Mouse (Mus musculus) small intestine, adult 2 months (tissue): ENCODE data around the gene Rhbdl1. TPM values are rescaled to one million over a fixed set of nuclear protein-coding genes. Genes with fewer than 3 reads are reported as not detected.

ENCODE experiments used
- H3K27ac ChIP-seq: fragments of 200-500 bp; 2 replicates; pipeline ENCODE4 v1.5.1; 2012; ENCODE audit warnings: low read depth, low read length, control low read depth, inconsistent platforms; ENCODE audit not compliant: insufficient read depth
- H3K27me3 ChIP-seq: fragments of 200-500 bp; 2 replicates; pipeline ENCODE4 v1.6.1; 2012; ENCODE audit warnings: mild to moderate bottlenecking, moderate library complexity, low read length, inconsistent platforms; ENCODE audit not compliant: control insufficient read depth, insufficient read depth
- H3K36me3 ChIP-seq: fragments of 200-500 bp; 2 replicates; pipeline ENCODE4 v1.6.1; 2012; ENCODE audit warnings: mild to moderate bottlenecking, low read length, control low read depth, inconsistent platforms; ENCODE audit not compliant: control insufficient read depth, insufficient read depth
- H3K4me1 ChIP-seq: fragments of 200-500 bp; 2 replicates; pipeline ENCODE4 v1.6.1; 2012; ENCODE audit warnings: low read length, inconsistent platforms, mixed read lengths; ENCODE audit not compliant: control insufficient read depth, insufficient read depth, insufficient read length
- H3K4me3 ChIP-seq: fragments of 200-500 bp; 2 replicates; pipeline ENCODE4 v1.5.1; 2012; ENCODE audit warnings: low read depth, mild to moderate bottlenecking, control low read depth, inconsistent platforms, low read length, moderate library complexity
- CTCF ChIP-seq: fragments of 200-500 bp; IDR thresholded peaks from 2 replicates; pipeline ENCODE4 v1.5.1; 2012; ENCODE audit warnings: low read depth, mild to moderate bottlenecking, control low read depth, inconsistent platforms, low read length, moderate library complexity, mixed read lengths; ENCODE audit not compliant: insufficient replicate concordance, insufficient read length; ENCODE audit errors: extremely low read depth
- POLR2A ChIP-seq: fragments of 200-500 bp; IDR thresholded peaks from 2 replicates; pipeline ENCODE4 v1.6.1; 2012; ENCODE audit warnings: low read depth, mild to moderate bottlenecking, control low read depth, inconsistent platforms, low read length, moderate library complexity
- WGBS: fragments of 180-500 bp; shearing (Covaris S2); methylation state at CpG from one replicate; pipeline ENCODE4 v1.1.7; 2018; 5-methylcytosine and 5-hydroxymethylcytosine counted together
- polyA plus RNA-seq: library from polyadenylated mRNA; depleted of rRNA; stranded (reverse); fragments of >200 nt; gene quantifications from 2 replicates; pipeline ENCODE4 v1.2.3, GENCODE M21; 2012

Gene Rhbdl1
- polyA plus RNA-seq, 1 experiment, result 10.6 TPM

DNA sequence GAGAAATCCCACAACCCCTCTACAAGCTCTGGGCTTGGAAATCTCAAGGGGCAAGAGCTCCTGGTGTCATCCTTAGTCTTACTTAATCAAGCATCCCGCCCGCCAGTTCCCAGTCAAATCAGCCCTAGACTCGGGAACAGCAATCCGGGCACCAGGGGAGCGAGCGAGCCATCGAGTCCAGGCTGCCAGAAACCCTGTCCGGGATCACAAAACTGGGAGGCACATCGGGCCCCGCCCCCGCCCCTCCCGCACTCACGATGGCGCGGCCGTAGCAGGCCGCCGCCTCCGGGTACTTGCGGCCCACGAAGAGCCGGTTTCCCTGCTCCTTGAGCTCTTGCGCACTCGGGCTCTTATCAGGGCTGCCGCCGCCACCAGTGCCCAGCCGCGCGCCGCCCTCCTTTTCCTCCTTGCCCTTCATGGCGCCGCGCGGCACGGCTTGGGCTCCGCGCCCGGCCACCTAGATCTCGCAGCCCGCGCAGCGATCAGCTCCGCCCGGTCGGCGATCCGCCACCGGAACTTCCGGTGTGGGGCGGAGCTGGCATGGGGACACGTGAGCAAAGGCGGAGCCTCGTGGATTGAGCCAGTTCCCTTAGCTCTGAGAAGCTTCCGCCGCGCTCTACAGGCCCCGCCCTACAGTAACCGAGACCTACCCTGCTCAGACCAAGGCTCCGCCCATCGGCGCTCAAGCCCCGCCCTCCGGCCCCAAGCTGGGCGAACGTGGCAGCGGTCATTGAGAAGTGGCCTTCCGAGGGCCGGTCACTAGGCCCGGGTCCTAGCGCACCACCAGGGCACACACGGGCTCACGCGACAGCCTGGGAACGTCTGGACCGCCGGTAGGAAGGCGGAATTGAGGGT, 4.4 kb downstream of the Rhbdl1 start:
- Histone ChIP-seq H3K27ac (peak overlapping the region; percentile 99), H3K36me3 (peaks cover 13% of the 10 kb centered on the region), H3K4me1 (peaks cover 54% of the 10 kb centered on the region), H3K27me3 (no peaks in the 10 kb centered on the region), H3K4me3 (peak overlapping the region; percentile 83)
- under 1% methylated on average over 77 of the region's 77 CpGs for WGBS
- TF ChIP-seq CTCF, result no peak
- TF ChIP-seq POLR2A, result peak; percentile 63

DNA sequence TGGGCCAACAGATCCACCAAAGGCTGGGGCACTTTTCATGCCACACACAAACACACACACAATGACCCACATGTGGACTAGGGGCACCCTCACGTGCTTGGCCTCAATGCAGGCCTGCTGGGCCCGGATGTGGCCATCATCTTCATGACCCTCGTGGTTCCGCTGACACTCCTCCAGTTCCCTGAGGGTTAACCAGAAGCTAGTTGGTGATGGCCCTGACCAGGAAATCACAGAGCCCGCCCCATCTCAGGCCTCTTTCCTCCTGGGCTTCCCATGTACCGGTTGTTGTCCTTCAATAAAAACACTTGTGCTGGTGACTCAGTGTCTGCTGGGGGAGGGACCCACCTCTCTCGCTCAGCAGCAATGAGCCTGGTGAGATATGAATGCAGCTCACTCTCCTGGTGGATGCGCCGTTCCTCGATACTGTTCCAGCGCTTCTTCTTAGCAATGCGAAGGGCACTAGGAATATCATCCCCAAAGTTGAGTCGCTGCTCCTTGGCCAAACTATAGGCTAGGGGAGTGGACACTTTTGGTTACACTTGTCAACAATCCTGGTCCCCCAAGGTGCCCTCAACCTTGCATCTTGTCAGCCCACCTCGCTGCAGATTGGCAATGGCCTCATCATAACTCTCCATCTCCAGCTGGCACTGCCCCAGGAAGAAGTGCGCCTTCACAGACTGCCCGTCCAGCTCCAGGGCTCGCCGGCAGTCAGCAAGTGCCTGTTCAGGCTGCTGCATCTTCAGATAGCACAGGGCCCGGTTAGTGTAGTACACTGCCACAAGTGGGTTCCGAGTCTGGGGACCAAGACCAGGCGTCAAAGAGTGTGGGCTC, 5.4 kb downstream of the Rhbdl1 start:
- H3K4me1 ChIP-seq, result peaks cover 50% of the 10 kb centered on the region
- TF ChIP-seq POLR2A, result no peak
- TF ChIP-seq CTCF, result no peak
- H3K27me3 ChIP-seq, result no peaks in the 10 kb centered on the region
- H3K36me3 ChIP-seq, result peaks cover 15% of the 10 kb centered on the region
- 22% methylated on average over 21 of the region's 21 CpGs for WGBS
- H3K4me3 ChIP-seq, result peak overlapping the region; percentile 83
- peak overlapping the region; percentile 73 for H3K27ac ChIP-seq

GRCm38 (mm10) chr17:25830806-25831431, 6.2 kb downstream of the Rhbdl1 start:
- TF ChIP-seq POLR2A, result no peak
- TF ChIP-seq CTCF, result no peak
- WGBS, result 81% methylated on average over 14 of the region's 14 CpGs
- Histone ChIP-seq H3K4me3 (no peak overlapping the region), H3K36me3 (peaks cover 21% of the 10 kb centered on the region), H3K4me1 (peaks cover 43% of the 10 kb centered on the region), H3K27me3 (no peaks in the 10 kb centered on the region), H3K27ac (no peak overlapping the region)

- H3K36me3 ChIP-seq, result peaks cover 24% of the 10 kb centered on the region
- WGBS, result 70% methylated on average over 4 of the region's 4 CpGs
- H3K4me3 ChIP-seq, result no peak overlapping the region
- no peak for TF ChIP-seq CTCF
- TF ChIP-seq POLR2A, result no peak
- H3K27me3 ChIP-seq, result no peaks in the 10 kb centered on the region
- no peak overlapping the region for H3K27ac ChIP-seq
- H3K4me1 ChIP-seq, result peaks cover 37% of the 10 kb centered on the region
These were observed 6.8 kb downstream of the Rhbdl1 start for GRCm38 (mm10) chr17:25830200-25830753.

DNA sequence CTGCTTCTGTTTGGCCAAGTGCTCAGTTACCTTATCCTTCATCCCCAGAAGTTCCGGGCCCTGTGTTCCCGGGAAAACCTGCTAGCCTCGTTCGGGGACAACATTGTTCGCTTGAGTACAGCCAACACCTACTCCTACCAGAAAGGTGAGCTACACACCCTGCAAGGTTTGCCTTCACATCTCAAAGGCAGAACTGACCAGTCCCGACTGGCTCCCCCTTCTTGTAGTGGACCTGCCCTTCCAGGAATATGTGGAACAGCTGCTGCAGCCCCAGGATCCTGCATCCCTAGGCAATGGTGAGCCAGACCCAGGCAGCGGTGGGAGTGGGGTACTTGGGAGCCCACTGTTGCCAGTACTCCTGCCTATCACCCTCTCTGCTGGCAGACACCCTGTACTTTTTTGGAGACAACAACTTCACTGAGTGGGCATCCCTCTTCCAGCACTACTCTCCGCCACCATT, 7.5 kb downstream of the Rhbdl1 start:
- H3K27ac ChIP-seq, result peak overlapping the region; percentile 60
- peak overlapping the region; percentile 63 for H3K4me3 ChIP-seq
- 26% methylated on average over 8 of the region's 8 CpGs for WGBS

DNA sequence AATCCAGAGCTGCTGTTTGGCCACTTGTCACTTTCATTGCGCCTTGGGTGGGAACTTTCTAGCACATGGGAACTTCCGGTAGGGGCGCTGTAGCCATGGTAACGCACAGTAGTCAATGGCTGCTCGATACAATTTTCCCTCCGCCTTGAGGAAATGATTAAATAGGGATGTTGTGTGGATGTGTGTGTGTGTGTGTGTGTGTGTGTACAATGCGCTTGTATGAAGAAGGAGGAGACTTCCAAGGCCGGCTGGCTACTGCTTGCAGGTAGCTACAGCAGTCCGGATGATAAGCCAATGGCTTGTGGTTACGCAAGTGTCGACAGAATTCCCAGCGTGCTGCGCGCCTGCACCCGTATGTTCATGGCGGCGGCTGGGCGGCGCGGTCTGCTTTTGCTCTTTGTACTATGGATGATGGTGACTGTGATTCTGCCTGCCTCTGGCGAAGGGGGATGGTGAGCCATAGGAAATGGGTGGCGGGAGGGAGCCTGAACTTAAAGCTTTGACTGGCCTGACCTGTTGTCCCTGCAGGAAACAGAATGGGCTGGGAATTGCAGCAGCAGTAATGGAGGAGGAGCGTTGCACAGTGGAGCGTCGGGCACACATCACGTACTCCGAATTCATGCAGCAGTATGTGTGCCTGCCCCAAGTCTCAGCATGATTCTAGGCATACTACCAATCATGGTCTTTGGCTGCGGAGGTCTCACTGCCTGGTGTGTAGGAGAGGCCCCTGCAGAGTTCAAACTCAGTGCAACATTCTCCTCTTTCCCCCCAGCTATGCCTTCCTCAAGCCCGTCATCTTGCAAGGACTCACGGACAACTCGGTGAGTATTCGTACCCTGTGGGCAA, 8.2 kb downstream of the Rhbdl1 start, which contains the start of gene Jmjd8:
TSS of gene Jmjd8 (plus strand) at position 156 of the 846 bp plus-strand sequence.
- under 1% methylated on average over 32 of the region's 32 CpGs for WGBS
- TF ChIP-seq POLR2A (no peak), CTCF (peak; percentile 56; the same call in 1 of the 2 replicates)
- peaks cover 33% of the 10 kb centered on the region for H3K4me1 ChIP-seq
- peaks cover 24% of the 10 kb centered on the region for H3K36me3 ChIP-seq
- H3K27me3 ChIP-seq, result no peaks in the 10 kb centered on the region
- peak within 1 kb of the TSS; percentile 60 for H3K27ac ChIP-seq
- H3K4me3 ChIP-seq, result peak within 1 kb of the TSS; percentile 63

More for the DNA sequence above, 7.5 kb downstream of the Rhbdl1 start:
- Histone ChIP-seq H3K27me3 (no peaks in the 10 kb centered on the region), H3K4me1 (peaks cover 32% of the 10 kb centered on the region), H3K36me3 (peaks cover 24% of the 10 kb centered on the region)
- no peak for TF ChIP-seq CTCF
- no peak for TF ChIP-seq POLR2A
